Mouse (Mus musculus) testis, adult 2 months (tissue): ENCODE results near the gene Lrp1.

Source experiments
- CTCF ChIP-seq: fragments of 200-500 bp; IDR thresholded peaks from 2 replicates; pipeline ENCODE4 v1.5.1; 2012; ENCODE audit warnings: low read depth, mild to moderate bottlenecking, inconsistent platforms, low read length, moderate library complexity; ENCODE audit not compliant: control insufficient read depth, insufficient read depth, insufficient replicate concordance
- POLR2A ChIP-seq: fragments of 200-500 bp; IDR thresholded peaks from 2 replicates; pipeline ENCODE4 v1.6.1; 2012; ENCODE audit warnings: low read depth, mild to moderate bottlenecking, inconsistent platforms, low read length, moderate library complexity; ENCODE audit not compliant: control insufficient read depth

DNA sequence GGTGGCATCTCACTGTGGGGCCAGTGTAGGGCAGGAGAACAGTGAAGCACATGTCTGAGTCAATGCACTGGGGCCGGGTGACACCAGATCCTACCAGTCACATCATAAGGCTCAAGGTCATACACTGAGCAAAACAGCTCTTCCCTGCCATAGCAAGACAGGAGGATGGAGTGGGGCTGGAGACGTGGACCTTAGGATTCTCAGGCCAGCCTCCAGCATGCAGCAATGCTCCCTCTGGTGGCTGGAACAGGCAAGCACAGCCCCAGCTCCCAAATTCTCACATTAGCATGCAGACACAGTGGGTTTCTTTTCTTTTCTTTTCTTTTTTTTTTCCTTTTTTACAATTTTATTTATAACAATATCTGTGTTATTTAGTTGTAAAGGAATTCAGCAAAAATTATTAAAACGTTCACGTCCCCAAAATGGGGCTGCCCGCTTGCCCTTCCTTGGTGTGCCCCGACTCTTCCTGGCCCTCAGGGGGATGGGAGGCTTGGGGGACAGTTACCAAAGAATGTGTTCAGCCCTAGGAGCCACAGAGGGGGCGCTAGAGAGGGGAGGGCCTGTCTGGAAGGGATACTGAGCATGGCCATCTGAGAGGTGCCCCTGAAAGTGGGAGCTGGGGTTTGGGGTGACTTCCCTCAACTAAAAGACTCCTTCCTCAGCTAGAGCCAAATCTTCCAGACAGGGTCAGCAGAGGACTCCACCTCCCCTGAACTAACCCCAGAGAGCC lies 82.9 kb downstream of the Lrp1 start:
- no peak for TF ChIP-seq POLR2A
- peak; percentile 87 for TF ChIP-seq CTCF
